Mouse (Mus musculus) telencephalon, adult 2 months (tissue): ENCODE data around the gene Cfl2.

ENCODE experiments used
- DNase-seq: peaks from one replicate; pipeline ENCODE4 v3.0.0-alpha.2; 2011; ENCODE audit warnings: low read depth, low spot score

The Cfl2 gene

DNA sequence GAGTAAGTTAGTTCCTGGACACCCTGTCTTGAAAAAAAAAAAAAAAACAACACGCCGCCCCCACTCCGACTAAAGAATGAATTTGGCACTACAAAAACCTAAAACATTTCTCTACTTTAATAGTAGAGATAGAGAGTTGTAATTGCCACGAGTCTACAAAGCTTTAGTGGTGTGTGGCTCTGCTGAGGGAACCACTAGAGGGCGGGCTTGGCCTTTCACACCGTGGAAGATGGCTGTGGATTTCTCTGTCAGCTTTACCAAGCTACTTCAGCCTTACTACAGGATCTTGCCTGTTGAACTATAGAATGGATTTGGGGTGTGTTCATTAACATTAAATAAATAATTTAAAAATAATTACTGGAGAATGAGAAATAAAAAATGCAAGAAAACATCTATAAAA is 32.1 kb downstream of the Cfl2 start:
- peak; percentile 66 for DNase-seq

DNA sequence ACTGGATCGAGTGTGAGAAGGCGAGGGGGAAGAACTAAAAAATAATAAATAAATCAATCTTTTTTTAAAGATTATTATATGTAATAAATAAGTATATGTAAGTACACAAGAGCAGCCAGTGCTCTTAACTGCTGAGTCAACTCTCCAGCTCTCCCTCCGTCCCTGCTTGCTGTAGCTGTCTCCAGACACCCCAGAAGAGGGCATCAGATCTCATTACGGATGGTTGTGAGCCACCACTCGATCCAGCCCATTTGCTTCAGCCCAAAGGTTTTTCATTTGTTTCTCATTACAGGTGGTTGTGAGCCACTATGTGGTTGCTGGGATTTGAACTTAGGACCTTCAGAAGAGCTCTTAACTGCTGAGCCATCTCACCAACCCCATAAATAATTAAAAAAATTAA is 32.8 kb downstream of the Cfl2 start:
- DNase-seq: no peak

DNA sequence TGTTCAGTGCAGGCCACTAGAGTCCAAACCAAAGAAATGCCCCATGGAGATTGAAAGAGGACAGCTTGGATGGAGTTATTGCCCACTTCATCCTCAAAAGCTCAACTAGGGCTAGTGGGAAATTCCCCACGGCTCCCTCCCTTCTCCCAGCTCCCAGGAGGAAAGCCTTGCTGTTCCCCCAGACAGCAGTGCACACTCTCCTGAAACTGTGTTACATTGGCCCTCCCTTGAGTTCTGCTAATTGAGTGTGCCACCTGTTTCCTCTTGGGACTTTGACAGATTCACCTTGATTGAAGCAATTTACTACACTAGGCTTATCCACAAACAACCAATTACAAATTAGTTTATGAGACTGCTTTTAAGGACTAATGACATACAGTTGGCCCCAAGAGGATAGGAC is 34.6 kb downstream of the Cfl2 start:
- no peak for DNase-seq

DNA sequence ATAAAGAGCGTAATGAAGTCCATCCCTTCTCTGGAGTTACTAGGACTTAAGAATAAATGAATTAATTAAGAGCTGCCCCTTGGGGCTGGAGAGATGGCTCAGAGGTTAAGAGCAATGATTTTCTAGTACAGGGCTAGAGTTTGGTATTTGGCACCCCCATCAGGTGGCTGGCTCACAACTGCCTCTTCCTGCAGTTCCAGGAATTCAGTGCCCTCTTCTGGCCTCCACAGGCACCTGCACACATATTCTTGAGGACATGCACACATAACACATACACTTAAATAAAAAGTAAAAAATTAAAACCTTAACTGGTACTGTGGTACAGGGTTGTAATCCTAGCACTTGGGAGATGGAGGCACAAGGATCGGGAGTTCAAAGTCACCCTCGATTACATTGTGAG is 37.5 kb downstream of the Cfl2 start:
- no peak for DNase-seq

DNA sequence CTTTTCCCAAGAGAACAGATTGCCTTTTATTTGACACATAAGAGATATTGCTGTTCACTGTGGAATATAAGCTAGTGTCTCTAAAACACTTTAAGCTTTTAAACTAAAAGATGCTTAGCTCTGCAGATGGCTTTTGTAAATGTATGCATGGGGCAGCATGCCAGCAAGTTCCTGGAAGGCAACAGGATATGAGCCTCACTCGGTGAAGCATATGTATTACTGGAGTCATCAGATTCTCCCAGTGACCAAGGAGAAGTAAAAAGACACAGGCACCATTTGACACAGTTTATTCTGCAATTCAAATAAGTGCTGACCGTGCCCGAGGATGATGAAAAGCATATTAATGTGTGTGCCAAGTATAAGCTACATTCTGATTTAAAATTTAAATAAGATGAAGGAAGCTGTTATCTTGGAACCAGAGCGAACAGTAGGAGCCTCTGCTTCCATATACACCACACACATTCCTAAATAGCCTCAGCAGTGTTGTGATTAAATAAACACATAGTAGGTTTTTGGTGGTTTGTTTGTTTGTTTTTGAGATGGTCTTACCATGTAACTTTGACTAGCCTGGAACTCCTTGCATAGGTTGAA is 39.7 kb downstream of the Cfl2 start:
- DNase-seq: peak; percentile 80

GRCm38 (mm10) chr12:54820684-54821161 is 42.0 kb downstream of the Cfl2 start:
- no peak for DNase-seq

DNA sequence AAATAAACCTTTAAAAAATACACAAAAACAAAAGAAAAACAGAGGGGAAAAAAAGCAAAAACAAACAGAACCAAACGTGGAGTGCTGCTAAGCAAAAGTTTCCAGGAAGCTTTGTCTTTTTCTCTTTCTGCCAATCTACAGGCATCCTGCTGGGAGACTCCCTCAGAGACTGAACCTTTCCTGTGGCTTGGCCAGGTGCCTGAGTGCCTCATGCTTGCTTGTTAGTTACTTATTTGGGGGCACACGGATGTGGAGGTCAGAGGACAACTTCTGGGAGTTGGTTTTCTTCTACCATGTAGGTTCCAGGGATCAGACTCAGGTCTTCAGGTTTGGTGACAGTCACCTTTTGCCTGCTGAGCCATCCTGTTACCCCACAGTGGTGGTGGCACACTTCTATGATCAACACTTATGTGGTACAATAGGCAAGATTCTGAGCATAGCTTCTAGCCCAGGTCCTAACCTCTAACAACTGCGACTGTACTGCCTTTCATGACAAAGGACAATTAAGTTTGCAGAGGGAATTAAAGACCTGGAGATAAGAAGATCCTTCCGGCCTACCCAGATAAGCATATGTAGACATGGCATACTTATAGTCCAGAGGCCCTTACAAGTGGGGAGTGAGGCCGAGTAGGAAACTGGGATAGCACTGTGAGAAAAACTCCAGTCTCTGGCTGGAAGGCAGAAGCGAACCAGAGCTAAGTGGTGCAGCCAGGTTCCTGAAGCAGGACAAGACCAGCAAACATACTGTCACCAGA is 43.3 kb downstream of the Cfl2 start:
- DNase-seq: no peak

- no peak for DNase-seq
Observed at GRCm38 (mm10) chr12:54810142-54810541, 52.5 kb downstream of the Cfl2 start.
